Mouse (Mus musculus) adrenal gland (tissue): ENCODE measurements around the gene Ifnlr1.
"Not testable (repeated sequence)": the region's sequence is repeated elsewhere in the genome, so short reads cannot be mapped to it uniquely, and the experiment has no call there.

ENCODE experiments used
- intact Hi-C: fragments of 180-260 bp; cut with DNase I; formaldehyde crosslinking; loops from one replicate; pipeline ENCODE4 v1.15.1; 2025
- long read RNA-seq, 2 experiments: library from polyadenylated mRNA; unstranded; transcript quantifications; one replicate each; pipeline ENCODE4 v2.0.0; 2020; ENCODE audit warnings: borderline replicate concordance in 1 of 2; ENCODE audit not compliant: insufficient replicate concordance in 1 of 2

The Ifnlr1 gene
- long read RNA-seq, experiment 1 = 0 reads
- long read RNA-seq, experiment 2 = 0 reads

GRCm38 (mm10) chr4:135685906-135686567, at the start of gene Ifnlr1:
TSS of gene Ifnlr1 (plus strand) at chr4:135686287.
- intact Hi-C loops = no loop called here

GRCm38 (mm10) chr4:135641302-135642079, 44.6 kb upstream of the Ifnlr1 start:
- intact Hi-C loops = not testable (repeated sequence)

GRCm38 (mm10) chr4:135645022-135645637, 41.0 kb upstream of the Ifnlr1 start:
- intact Hi-C loops = no loop called here

- intact Hi-C loops = no loop called here
Measured at GRCm38 (mm10) chr4:135652966-135653607, 33.0 kb upstream of the Ifnlr1 start.

- intact Hi-C loops = no loop called here
Measured at GRCm38 (mm10) chr4:135653956-135654355, 32.1 kb upstream of the Ifnlr1 start.

GRCm38 (mm10) chr4:135655499-135655898, 30.6 kb upstream of the Ifnlr1 start:
- intact Hi-C loops = no loop called here

GRCm38 (mm10) chr4:135656094-135656589, 29.9 kb upstream of the Ifnlr1 start:
- intact Hi-C loops = no loop called here

- intact Hi-C loops = no loop called here
Measured at GRCm38 (mm10) chr4:135658484-135658883, 27.6 kb upstream of the Ifnlr1 start.

- intact Hi-C loops = no loop called here
Measured at GRCm38 (mm10) chr4:135658899-135659298, 27.2 kb upstream of the Ifnlr1 start.

- intact Hi-C loops = loop anchor here (10.0 kb wide), 1 partner anchor 276 kb away; no protein-coding TSS in a partner anchor
Measured at GRCm38 (mm10) chr4:135661082-135661809, 24.8 kb upstream of the Ifnlr1 start.

- intact Hi-C loops = loop anchor here (10.0 kb wide), 1 partner anchor 277 kb away; no protein-coding TSS in a partner anchor
Measured at GRCm38 (mm10) chr4:135661994-135662393, 24.1 kb upstream of the Ifnlr1 start.

GRCm38 (mm10) chr4:135664656-135665055, 21.4 kb upstream of the Ifnlr1 start:
- intact Hi-C loops = loop anchor here (5.0 to 10.0 kb wide), 2 partner anchors 87 to 280 kb away; no protein-coding TSS in a partner anchor

- intact Hi-C loops = loop anchor here (2.0 to 10.0 kb wide), 3 partner anchors 89 to 282 kb away; no protein-coding TSS in a partner anchor
Measured at GRCm38 (mm10) chr4:135666192-135666975, 19.7 kb upstream of the Ifnlr1 start.

GRCm38 (mm10) chr4:135667266-135667844, 18.7 kb upstream of the Ifnlr1 start:
- intact Hi-C loops = loop anchor here (2.0 to 10.0 kb wide), 3 partner anchors 90 to 283 kb away; no protein-coding TSS in a partner anchor

- intact Hi-C loops = no loop called here
Measured at GRCm38 (mm10) chr4:135673507-135673906, 12.6 kb upstream of the Ifnlr1 start.

GRCm38 (mm10) chr4:135674993-135675392, 11.1 kb upstream of the Ifnlr1 start:
- intact Hi-C loops = no loop called here

GRCm38 (mm10) chr4:135676476-135676875, 9.6 kb upstream of the Ifnlr1 start:
- intact Hi-C loops = no loop called here

- intact Hi-C loops = no loop called here
Measured at GRCm38 (mm10) chr4:135679316-135679715, 6.8 kb upstream of the Ifnlr1 start.

GRCm38 (mm10) chr4:135681789-135682188, 4.3 kb upstream of the Ifnlr1 start:
- intact Hi-C loops = no loop called here
